Mouse (Mus musculus) embryo, embryonic 9.5 days (tissue): ENCODE results near the gene Mapk1ip1l.
"Not testable (repeated sequence)": the region's sequence is repeated elsewhere in the genome, so short reads cannot be mapped to it uniquely, and the experiment has no call there.

Source experiments
- DNase-seq: peaks from one replicate; pipeline ENCODE4 v3.0.0-alpha.2; 2017; ENCODE audit errors: extremely low spot score

Gene Mapk1ip1l

DNA sequence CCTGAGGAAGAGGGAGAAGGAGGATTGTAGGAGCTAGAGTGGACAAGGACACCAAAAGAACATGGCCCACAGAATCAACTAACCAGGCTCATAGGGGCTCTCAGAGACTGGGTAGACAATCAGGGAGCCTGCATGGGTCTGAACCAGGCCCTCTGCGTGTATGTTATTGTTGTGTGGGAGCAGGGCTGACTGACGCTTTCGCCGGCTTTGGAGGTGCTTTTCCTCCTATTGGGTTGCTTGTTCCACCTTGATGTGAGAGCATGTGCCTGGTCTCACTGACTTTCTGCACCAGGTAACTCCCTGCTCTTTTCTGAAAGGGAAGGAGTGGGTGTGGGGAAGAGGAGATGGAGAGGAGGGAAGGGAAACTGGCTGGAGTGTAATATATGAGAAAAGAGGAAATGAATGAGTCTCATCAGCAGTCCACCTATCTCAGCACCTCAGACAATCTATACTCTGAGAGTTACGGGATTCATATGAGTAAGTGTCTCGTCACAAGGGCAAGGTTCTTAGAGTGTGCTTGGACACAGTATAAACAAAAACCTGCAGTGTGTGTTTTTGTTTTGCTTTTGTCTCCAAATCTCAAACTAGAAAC, 6.8 kb downstream of the Mapk1ip1l start:
- DNase-seq = no peak

DNA sequence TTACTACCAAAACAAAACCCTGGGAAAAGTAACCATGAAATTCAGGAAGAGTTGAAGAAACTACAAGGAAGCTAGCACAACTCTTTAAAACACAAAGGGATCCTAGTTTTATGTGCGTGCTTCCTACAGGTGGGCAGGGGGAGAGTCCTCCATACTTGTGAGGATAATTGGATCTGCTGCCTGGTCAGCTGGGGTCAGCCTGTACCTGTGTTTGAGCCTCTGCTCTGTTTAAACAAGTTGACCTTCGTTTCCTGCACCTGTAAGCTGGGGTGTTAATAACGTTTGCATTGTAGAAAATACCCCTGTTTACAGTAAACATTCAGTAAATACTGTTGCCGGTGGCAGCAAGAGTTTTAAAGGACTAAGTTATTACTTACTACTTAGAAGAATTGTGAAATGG, 7.9 kb downstream of the Mapk1ip1l start:
- no peak for DNase-seq

DNA sequence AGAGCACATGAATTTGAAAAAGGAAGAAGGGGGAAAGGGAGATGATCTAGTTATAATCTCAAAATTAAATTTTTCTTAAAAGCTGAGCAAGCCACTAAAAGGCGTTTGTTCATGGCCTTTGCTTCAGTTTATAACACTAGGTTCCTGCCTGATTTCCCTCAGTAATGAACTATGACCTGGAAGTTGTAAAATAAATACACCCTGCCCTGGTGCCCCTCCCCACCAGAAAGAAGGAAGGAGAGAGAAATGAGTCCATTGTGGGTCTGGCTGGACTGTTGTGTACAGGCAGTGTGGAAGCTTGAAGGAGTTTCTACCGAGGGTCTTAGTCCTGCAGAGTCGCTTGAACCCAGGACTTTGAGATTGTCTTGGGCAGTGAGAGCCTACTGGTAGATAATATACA, 9.6 kb downstream of the Mapk1ip1l start:
- no peak for DNase-seq

DNA sequence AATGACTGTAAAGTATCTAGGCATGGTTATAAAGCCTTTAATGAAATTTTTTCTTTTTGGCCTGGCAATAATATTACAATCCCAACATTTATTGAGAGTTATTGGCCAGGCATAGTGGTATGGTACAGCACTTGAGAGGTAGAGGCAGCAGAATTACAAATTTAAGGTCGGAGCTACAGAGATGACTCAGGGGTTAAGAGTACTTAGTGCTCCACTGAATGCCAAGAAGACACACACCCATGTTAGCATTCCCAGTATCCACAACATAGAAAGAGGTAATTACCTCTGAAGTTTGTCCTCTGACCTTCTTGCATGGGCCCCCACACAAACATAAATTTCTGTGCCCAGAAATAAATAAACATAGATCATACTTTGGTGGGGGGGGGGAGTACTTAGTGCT, 11.0 kb downstream of the Mapk1ip1l start:
- DNase-seq = no peak

DNA sequence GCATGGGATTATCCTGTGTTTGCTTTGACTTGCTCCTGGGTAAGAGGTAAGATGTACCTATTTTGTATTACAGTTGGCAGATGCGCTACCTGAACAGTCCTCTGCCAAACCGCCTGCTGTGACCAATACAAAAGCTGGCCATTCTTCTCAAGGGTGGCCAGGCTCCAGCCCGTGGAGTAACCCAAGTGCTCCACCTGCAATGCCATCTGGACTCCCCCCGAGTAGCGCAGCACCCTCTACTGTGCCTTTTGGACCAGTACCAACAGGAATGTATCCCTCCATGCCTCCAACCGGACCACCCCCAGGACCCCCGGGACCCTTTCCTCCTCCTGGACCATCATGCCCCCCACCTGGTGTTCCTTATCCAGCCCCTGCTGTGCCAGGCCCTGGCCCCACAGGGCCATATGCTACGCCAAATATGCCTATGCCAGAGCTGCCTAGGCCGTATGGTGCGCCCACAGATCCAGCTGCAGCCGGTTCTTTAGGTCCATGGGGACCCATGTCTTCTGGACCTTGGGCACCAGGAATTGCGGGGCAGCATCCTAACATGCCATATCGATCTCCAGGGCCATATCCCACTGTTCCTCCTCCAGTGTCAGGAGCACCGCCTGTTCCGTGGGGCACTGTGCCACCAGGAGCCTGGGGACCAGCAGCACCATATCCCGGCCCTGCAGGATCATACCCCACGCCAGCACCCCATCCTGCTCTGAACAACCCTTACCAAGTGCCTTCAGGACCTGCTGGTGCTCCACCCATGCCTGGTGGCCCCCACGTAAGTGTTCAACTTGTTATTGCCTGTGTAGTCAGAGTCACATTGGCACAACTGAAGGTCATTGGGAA, 12.5 kb downstream of the Mapk1ip1l start:
- no peak for DNase-seq

DNA sequence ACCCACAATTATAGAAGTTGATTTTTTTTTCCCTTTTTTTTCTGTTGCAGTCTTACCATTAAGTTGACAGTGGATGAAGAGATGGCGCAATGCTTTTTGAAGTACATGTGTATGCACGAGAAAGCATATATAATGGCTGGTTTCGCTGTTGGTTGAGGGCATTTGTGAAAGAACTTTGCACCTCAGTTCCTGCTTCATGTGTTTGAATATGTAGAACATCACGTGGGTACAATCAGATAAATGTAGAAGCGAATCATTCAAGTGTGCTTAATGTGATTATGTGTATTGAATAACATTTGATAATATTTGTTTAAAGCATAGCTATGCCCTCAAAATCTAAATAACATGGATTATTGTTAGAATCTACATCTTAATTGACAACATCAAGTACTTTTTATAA, 21.3 kb downstream of the Mapk1ip1l start:
- DNase-seq = no peak

DNA sequence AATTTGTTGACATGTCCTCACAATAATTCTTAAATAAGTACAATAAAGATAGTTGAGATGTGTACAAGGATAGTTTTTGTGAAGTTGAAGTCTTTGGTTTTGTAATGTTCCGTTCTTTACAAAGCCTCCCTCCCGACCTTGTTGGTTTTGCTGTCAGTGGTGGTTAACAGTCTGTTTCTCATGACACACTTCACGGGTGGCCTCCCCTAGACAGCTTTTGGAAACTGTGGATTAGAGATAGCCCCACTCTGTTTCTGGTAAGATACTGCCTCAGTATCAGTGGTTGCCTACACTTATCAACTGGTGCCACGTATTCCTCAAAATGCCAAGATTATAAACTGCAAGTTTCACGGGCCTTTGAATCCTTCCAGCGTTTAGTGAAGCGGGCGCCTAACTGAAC, 23.5 kb downstream of the Mapk1ip1l start:
- DNase-seq = not testable (repeated sequence)

DNA sequence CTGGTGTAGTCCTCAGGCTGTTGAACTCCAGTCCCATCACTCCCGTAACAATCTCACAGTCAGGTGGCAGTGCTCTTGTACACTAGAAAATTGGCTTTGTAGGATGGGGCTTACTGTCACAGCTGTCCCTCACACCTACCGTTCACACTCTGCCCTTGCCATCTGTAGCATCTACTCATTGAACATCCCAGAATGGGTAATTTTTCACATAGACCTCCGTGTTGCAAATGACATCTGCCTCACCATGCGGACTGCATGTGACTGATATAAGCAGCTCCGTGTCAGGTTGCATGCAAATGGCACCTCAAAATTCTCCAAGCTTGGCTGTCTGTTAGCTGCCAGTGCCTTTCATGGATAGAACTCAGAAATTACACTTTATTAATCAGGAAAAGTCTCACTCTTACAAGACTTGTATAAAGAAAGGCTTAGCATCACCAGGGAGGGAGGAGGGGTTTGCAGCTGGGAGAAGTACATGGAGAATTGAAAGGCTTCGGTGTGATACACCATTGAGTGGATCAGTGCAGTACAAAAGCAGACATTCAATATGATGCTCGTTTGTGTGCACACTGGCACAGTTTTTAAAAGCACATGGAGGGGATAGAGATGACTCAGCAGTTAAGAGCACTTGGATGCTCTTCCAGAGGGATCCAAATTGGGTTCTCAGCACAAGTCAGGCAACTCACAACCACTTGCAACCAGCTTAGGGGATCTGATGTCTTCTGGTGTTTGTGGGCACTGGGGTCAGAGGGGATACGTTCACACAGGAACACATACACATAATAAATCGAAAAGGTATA, 28.1 kb downstream of the Mapk1ip1l start:
- DNase-seq = no peak

DNA sequence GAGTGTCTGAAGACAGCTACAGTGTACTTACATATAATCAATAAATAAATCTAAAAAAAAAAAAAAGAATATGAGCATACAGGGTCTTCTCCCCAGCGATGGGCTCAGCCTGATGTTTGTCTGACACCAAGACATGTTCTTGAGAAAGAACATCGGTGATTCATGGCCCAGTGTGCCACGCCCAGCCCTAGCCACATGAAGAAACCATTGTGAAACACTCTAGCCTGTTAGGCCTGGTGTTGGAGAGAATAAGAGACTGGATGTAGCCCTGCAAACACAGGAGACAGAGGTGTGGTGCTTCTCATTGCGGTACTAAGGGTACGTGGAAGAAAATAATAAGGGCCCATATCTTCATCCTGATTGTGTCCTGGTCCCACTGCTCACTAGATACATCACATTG, 29.3 kb downstream of the Mapk1ip1l start:
- no peak for DNase-seq

DNA sequence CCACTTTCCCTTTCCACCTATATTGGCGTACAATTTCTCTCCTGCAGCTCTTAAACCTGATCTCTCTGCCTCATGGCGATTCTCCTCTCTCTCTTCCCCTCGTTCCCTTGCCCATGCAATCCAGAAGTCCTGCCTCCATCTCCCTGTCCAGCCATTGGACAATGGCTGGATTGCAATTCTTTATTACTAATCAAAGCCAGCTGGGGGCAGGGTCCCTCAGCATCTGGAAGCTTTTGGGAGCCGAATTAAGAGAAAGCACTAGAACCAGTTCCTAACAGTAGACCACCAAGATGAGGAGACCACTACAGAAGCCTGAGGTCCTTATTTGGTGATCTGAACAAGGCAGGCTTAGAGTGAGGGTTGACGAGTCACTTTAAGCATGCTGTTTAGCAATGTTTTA, 33.9 kb downstream of the Mapk1ip1l start:
- no peak for DNase-seq

DNA sequence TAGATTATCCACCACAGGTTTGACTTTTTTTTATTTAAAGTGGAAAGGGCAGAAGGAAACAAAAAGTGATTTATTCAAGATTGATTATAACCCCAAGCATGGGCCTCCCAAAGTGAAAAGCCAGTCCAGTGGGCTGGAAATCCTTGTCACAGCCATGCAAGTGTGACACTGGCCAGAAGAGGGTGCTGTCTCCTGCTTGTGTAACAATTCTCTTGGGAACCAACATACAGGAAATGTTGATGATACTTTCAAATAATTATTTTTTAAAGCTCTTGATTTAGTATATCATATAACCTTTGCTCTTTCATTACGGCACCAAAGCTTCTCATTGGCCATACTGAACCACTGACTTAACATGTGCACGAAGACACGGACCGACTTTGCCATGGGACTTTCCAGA, 36.8 kb downstream of the Mapk1ip1l start:
- DNase-seq = peak; percentile 45

DNA sequence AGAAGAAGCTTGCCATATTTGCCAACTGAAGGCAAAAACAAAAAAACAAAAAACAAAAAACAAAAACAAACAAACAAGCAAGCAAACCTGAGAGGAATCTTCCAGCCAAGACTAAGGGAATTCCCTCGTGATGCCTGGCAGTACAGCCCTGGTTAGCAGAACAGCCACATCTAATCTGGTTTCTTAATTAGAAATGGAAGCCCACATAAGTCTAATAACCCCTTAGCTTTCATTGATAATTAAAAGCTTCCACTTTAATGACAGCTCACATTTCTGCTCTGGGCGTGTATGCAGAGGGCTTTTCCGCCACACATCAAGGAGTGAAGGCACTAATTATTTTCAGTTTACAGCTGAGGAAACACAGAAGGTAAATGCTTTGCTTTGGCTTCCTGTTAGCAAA, 37.2 kb downstream of the Mapk1ip1l start:
- DNase-seq = no peak

DNA sequence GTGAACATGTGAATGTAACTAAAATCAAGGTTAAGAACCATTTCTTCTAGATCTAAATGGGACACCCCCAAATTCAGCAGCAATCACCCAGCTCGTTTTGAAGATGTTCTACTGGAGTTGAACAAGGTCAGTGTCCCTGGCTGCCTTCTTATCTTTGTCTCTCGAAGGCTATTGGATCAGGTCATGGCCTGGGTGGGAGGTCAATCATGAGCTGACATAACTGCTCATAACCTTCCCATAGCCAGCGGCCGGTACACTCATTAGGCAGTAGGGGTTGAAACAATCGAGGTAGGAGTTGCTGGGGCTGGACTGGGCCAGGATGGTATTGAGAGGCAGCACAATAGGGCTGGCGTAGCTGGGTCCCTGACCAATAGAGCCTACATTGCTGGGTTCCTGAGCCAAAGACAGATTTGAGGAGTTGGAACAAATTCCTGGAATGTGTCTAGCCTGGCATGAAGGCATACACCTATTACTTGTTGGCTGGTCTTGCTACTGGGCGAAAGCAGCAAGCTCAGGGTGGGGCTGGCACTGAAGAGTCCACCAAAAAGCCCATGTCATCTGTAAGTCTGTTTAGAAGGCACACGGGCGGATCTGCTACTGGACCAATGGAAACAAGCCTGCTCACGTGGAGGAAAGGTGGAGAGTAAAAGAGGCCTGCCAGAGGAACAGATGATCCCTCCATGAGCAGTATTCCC, 42.3 kb downstream of the Mapk1ip1l start:
- DNase-seq = no peak

DNA sequence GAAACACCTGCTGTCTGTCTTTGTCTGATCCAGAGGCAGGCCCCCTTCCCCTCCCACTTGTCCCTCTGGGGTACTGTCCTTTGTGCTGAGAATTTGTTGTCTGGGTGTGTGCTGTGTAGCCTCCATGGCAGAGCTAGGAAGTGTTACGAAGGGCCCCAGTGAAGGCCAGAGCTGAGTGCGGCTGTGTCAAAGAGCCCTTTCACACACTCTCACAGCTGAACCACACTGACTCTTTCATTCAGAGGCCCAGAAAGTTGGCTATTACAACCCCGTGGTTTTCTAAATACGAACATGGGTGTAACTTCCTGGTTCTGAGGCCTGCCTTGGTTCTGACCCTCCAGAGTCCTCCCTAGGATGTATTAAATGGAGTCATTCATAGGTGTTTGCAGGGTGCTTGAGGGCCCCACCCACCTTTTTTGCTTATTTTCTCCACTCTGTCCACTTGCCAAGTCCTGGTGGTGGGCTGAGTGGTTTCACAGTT, 43.8 kb downstream of the Mapk1ip1l start:
- DNase-seq = no peak

DNA sequence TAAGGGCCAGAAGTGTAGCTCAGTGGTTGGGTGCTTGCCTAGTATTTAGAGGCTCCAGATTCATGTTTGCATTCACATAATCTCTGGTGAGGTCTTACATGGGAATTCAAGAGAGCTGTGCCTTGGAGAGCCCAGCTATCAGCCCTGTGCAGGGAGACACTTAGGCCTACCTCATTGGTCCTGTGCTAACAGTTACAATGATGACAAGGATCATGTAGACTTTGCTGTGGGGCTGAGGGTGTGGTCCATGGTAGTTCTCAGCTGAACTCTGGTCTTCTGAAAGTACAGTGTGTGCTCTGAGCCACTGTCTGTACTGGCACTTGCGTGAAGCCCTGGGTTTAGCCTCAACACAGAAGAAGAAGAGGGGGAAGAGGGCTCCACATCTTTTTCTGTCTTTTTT, 48.6 kb downstream of the Mapk1ip1l start:
- DNase-seq = no peak

DNA sequence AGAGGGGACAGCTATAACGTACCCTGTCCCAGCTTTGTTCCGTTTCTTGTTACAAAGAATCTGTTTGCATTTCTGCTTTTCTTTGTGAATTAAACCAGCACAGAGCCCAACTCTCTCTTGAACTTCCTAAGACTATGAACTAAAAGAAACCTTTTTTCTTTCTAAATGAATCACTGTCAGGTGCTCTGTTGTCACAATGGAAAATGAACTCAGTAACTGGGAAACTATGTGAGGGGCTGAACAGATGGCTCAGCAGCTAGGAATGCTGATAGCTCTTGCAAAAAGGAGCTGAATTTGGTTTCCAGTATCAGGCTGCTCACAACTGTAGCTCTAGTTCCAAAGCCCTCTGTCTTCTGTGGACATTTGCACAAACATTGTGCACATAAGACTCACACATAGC, 52.9 kb downstream of the Mapk1ip1l start:
- DNase-seq = no peak

DNA sequence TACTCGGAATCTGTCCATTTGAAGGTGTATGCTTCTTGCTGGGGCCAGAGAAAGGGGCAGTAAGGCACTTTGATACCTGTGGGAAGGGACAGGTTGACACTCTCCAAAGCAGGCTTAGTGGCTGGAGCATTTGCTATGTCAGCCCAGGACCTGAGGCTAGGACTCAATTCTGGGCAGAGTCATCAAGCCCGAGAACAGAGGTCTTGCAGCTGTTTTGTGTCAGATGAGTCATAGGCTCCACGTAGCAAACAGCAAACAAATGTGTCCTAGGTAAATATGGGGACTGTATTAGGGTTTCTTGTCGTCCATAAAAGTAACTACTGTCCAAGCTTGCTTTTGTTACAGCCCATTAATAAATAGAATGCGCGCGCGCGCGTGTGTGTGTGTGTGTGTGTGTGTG, 54.2 kb downstream of the Mapk1ip1l start:
- no peak for DNase-seq

DNA sequence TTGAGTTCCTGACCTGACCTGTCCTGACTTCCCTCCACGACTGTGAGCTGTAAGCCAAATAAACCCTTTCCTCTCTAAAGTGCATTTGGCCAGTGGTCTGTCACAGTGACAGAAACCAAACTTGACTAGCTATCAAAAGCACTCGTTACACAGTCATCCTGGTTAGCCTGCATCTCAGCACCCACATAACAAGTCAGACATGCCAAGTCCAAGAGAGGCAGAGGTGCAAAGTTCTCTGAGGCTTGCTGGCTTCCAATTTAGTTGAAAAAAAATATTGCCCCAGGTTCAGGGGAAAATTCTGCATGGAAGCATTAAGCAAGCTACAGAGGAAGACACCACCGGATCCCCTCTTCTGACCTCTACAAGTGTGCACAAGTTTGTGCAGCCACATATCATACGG, 55.2 kb downstream of the Mapk1ip1l start:
- no peak for DNase-seq

DNA sequence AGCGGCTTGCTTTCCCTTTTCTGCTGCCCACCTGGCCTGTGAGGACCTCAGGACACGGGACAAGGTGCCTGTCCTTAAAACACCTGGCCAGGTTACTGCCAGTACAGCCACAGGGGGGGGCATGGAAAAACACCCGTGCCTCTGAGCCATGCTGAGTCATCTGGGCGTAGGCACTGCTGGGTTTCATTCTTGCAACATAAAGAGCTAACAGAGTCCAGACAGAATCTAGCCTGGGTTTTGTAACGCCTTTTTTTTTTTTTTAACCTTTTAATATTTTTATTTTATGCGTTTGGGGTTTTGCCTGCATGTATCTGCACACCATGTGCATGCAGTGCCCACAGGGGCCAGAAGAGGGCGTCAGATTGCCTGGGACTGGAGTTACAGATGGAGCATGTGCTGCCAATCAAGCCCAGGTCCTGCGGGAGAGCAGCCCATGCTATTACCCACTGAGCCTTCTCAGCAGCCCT, 56.1 kb downstream of the Mapk1ip1l start:
- DNase-seq = no peak

DNA sequence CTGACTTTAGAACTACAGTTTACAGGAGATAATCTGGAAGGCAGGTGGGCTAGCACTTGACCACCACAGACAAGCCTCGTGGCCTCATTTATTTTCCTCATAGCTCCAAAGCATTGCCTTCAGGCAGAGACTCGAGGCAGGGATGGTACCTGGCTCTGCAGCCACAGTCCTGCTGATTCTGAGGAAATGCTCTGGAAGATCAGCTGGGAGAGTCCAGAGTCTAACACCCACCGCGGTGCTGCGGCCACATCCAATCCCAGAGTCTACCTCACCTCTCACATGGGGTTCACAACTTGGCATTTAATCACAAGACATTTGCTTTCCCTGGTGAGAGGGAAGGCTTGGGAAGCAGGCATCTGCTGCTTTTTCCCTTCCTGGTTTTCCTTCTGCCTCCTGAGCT, 56.9 kb downstream of the Mapk1ip1l start:
- DNase-seq = no peak

DNA sequence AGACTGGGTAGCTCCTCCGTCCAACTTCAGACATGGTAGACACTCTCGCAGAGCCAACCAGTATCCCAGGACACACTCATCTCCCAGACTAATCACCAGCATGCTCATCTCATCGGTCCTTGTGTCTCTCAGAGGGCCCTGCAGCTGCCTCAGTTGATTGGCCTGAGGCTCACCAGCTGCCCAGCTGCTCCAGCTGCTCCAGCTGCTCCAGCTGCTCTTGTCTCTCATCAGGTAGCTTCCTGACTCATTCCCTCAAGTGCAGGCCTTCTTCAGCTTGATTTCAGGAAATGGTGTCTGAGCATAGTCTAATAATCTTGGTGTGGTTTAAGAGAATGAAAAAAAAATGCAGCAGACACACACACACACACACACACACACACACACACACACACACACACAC, 58.6 kb downstream of the Mapk1ip1l start:
- no peak for DNase-seq

DNA sequence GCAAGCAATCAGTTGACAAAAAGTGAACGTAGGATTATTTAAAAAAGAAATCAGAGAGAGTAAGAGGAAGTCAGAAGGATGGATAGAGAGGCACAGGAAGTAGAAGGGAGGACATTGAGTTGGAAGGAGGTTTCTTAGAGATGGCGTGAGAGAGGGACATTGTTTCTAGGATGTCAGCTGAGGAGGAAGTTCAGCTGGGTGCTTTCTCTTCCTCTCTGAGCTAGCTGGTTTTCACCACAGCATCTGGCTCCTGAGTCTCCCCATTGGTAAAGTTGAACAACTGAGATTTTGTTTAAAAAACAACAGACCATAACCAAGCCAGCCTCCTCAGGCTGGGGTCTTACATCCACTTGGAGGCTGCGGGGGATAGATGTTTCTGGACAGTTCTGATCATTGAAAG, 61.5 kb downstream of the Mapk1ip1l start:
- no peak for DNase-seq
